Mouse (Mus musculus): ENCODE measurements at regions not wholly inside any gene's neighbourhood (a gene's known extent, or its start where the extent isn't known, plus 50 kb on each side); places are given as distances from the start of the nearest gene placed in this dataset.

DNA sequence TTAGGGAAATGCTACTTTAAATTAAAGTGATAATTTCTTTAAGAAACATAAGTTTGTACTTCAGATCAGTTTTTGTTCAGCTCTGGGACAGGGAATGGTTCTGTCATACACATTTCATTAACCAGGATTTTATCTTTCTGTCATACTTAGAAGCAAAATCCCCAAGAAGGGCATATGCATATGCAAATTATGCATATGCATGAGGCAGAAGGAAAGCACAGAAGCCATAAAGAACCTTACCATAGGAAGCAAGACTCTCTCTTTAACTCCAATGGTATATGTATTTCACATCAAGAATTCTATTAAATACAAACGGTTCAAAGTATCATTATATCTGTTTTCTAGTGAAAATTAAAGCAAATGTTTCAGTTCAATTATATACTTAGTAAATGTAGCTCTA is 381.5 kb downstream of the Kcnj3 start:
- no peak overlapping the region for H3K4me3 ChIP-seq (ENCODE audit: insufficient read depth in 1 of 2, low read depth in 1 of 2, low read length in 2 of 2, poor library complexity in 1 of 2, severe bottlenecking in 1 of 2)
- no peak overlapping the region for H3K9ac ChIP-seq (ENCODE audit: insufficient read depth, low read depth, low read length, poor library complexity, severe bottlenecking)
- no peak overlapping the region for H3K27ac ChIP-seq (ENCODE audit: insufficient read depth, low read depth, low read length, poor library complexity, severe bottlenecking)
- no peak for DNase-seq (ENCODE audit: low read depth, low spot score)
- in situ Hi-C loops (cut with MboI; ENCODE audit: low sequenced_read_pairs in 2 of 2, unreplicated experiment in 2 of 2): no loop called here
- no peaks in the 10 kb centered on the region for H3K36me3 ChIP-seq (ENCODE audit: control insufficient read depth, insufficient read depth, low read length, poor library complexity, severe bottlenecking)
- H3K9me3 ChIP-seq (ENCODE audit: control insufficient read depth, insufficient read depth, low read depth, low read length): no peaks in the 10 kb centered on the region
- no peaks in the 10 kb centered on the region for H3K4me1 ChIP-seq (ENCODE audit: control insufficient read depth in 2 of 2, insufficient read depth in 2 of 2, low read length in 2 of 2, poor library complexity in 1 of 2)
- TF ChIP-seq ZNF384 (IDR thresholded peaks at IDR 0.05; ENCODE audit: low read depth, low read length) (no peak), MAFK (IDR thresholded peaks at IDR 0.05; ENCODE audit: insufficient read depth, low read depth, low read length) (no peak)

DNA sequence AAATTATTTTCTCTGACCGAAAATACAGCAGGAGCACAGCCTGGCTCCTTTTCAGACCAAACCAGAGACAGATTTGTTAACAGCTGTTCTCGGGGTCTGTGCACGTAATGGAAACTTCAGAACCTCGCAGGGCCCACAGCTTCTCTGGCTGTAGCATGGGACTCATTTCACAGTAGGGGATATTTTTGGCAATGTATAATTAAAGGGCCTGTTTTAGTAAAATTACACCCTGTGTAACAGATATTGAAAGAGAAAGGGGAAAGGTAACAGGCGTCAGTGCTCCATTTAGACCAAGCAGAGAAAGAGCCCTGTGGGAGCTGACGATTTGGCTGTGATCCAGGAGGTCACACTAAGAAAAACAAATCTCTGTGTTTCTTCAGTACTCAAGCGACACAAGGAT is 382.4 kb downstream of the Kcnj3 start:
- no peak for TF ChIP-seq ZC3H11A (IDR thresholded peaks at IDR 0.05; ENCODE audit: borderline replicate concordance, low read depth, low read length)
- no peaks in the 10 kb centered on the region for H3K4me1 ChIP-seq (ENCODE audit: control insufficient read depth in 2 of 2, insufficient read depth in 2 of 2, low read length in 2 of 2, poor library complexity in 1 of 2)
- no peak overlapping the region for H3K9ac ChIP-seq (ENCODE audit: insufficient read depth, low read depth, low read length, poor library complexity, severe bottlenecking)
- DNase-seq (ENCODE audit: low read depth, low spot score): no peak
- in situ Hi-C loops (cut with MboI; ENCODE audit: low sequenced_read_pairs in 2 of 2, unreplicated experiment in 2 of 2): no loop called here
- no peak overlapping the region for H3K4me3 ChIP-seq (ENCODE audit: insufficient read depth in 1 of 2, low read depth in 1 of 2, low read length in 2 of 2, poor library complexity in 1 of 2, severe bottlenecking in 1 of 2)
- H3K36me3 ChIP-seq (ENCODE audit: control insufficient read depth, insufficient read depth, low read length, poor library complexity, severe bottlenecking): no peaks in the 10 kb centered on the region
- H3K9me3 ChIP-seq (ENCODE audit: control insufficient read depth, insufficient read depth, low read depth, low read length): no peaks in the 10 kb centered on the region
- H3K27ac ChIP-seq (ENCODE audit: insufficient read depth, low read depth, low read length, poor library complexity, severe bottlenecking): no peak overlapping the region

DNA sequence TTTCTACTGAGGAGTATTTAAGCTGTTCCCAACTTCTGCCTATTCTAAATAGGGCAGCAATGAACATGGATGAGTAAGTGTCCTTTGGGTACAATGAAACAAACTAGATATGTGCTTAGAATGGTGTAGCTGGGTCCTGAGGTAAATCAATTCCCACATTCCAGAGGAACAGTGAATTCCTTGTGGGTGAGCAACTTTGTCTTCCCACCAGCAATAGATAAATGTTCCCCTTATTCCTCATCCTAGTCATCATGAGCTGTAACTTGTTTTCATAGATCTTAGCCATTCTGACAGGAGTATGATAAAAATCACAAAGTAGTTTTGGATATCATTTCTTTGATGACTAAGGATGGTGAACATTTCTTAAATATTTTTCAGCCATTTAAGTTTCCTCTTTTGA is 387.0 kb downstream of the Kcnj3 start:
- TF ChIP-seq CHD2 (IDR thresholded peaks at IDR 0.05; ENCODE audit: low read depth, low read length) (no peak), MAFK (IDR thresholded peaks at IDR 0.05; ENCODE audit: insufficient read depth, low read depth, low read length) (no peak), ZNF384 (IDR thresholded peaks at IDR 0.05; ENCODE audit: low read depth, low read length) (no peak), ZC3H11A (IDR thresholded peaks at IDR 0.05; ENCODE audit: borderline replicate concordance, low read depth, low read length) (no peak), HCFC1 (IDR thresholded peaks at IDR 0.05; ENCODE audit: borderline replicate concordance, insufficient read depth, low read length) (no peak)
- Histone ChIP-seq H3K27ac (ENCODE audit: insufficient read depth, low read depth, low read length, poor library complexity, severe bottlenecking) (no peak overlapping the region), H3K9ac (ENCODE audit: insufficient read depth, low read depth, low read length, poor library complexity, severe bottlenecking) (no peak overlapping the region), H3K4me3 (ENCODE audit: insufficient read depth in 1 of 2, low read depth in 1 of 2, low read length in 2 of 2, poor library complexity in 1 of 2, severe bottlenecking in 1 of 2) (no peak overlapping the region), H3K9me3 (ENCODE audit: control insufficient read depth, insufficient read depth, low read depth, low read length) (no peaks in the 10 kb centered on the region), H3K4me1 (ENCODE audit: control insufficient read depth in 2 of 2, insufficient read depth in 2 of 2, low read length in 2 of 2, poor library complexity in 1 of 2) (no peaks in the 10 kb centered on the region), H3K36me3 (ENCODE audit: control insufficient read depth, insufficient read depth, low read length, poor library complexity, severe bottlenecking) (no peaks in the 10 kb centered on the region)
- no peak for DNase-seq (ENCODE audit: low read depth, low spot score)
- in situ Hi-C loops (cut with MboI; ENCODE audit: low sequenced_read_pairs in 2 of 2, unreplicated experiment in 2 of 2): no loop called here

DNA sequence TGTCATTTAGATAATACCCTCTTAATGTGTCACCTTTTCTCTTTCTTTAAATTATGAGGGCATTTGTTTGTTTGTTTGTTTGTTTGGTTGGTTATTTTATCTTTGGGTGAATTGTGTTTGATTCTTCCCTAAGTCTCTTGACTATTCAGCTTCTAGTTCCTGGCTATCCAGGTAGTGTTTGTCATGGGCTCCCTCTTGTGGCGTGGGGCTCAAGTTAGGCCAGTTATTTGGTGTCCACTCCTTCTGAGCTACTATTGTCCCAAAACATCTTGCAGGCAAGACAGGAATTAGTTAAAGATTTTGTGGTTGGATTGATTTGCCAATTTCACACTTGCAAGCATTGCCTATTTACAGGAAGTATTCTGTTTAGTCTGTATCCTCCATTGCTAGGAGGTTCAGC is 405.8 kb downstream of the Kcnj3 start:
- H3K4me1 ChIP-seq (ENCODE audit: control insufficient read depth in 2 of 2, insufficient read depth in 2 of 2, low read length in 2 of 2, poor library complexity in 1 of 2): no peaks in the 10 kb centered on the region
- no peaks in the 10 kb centered on the region for H3K36me3 ChIP-seq (ENCODE audit: control insufficient read depth, insufficient read depth, low read length, poor library complexity, severe bottlenecking)
- H3K9me3 ChIP-seq (ENCODE audit: control insufficient read depth, insufficient read depth, low read depth, low read length): no peaks in the 10 kb centered on the region
- no peak overlapping the region for H3K9ac ChIP-seq (ENCODE audit: insufficient read depth, low read depth, low read length, poor library complexity, severe bottlenecking)
- no peak overlapping the region for H3K27ac ChIP-seq (ENCODE audit: insufficient read depth, low read depth, low read length, poor library complexity, severe bottlenecking)
- in situ Hi-C loops (cut with MboI; ENCODE audit: low sequenced_read_pairs in 2 of 2, unreplicated experiment in 2 of 2): no loop called here
- H3K4me3 ChIP-seq (ENCODE audit: insufficient read depth in 1 of 2, low read depth in 1 of 2, low read length in 2 of 2, poor library complexity in 1 of 2, severe bottlenecking in 1 of 2): no peak overlapping the region
- TF ChIP-seq HCFC1 (IDR thresholded peaks at IDR 0.05; ENCODE audit: borderline replicate concordance, insufficient read depth, low read length) (no peak), ZNF384 (IDR thresholded peaks at IDR 0.05; ENCODE audit: low read depth, low read length) (no peak), MAFK (IDR thresholded peaks at IDR 0.05; ENCODE audit: insufficient read depth, low read depth, low read length) (no peak), CHD2 (IDR thresholded peaks at IDR 0.05; ENCODE audit: low read depth, low read length) (no peak), ZC3H11A (IDR thresholded peaks at IDR 0.05; ENCODE audit: borderline replicate concordance, low read depth, low read length) (no peak)
- peak; percentile 24 for DNase-seq (ENCODE audit: low read depth, low spot score)

DNA sequence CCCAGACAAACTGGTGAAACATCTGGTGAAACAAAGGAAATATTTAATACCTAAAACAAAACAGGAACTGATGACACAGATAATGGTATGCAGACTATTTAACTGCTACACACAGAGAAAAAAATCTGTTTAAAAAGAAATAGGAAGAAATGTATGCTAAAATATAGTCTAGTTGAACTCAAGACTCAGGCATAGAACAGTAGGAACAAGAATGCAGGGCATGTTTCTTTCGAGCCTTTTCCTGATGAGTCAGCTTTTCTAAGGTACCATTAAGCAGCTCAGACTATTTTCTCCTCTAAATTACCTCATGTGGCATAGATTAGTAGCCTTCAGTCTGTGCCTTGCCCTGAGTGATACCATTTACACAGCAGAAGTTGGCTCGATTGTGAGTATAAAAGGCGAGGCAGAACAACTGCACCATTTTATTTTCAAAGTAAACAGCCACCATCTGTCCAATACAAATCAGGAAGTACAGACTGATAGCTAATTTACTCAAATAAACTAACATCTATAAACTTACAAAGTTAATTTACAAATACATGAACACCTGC is 411.1 kb downstream of the Kcnj3 start:
- Histone ChIP-seq H3K36me3 (ENCODE audit: control insufficient read depth, insufficient read depth, low read length, poor library complexity, severe bottlenecking) (no peaks in the 10 kb centered on the region), H3K4me1 (ENCODE audit: control insufficient read depth in 2 of 2, insufficient read depth in 2 of 2, low read length in 2 of 2, poor library complexity in 1 of 2) (no peaks in the 10 kb centered on the region), H3K4me3 (ENCODE audit: insufficient read depth in 1 of 2, low read depth in 1 of 2, low read length in 2 of 2, poor library complexity in 1 of 2, severe bottlenecking in 1 of 2) (no peak overlapping the region), H3K9me3 (ENCODE audit: control insufficient read depth, insufficient read depth, low read depth, low read length) (no peaks in the 10 kb centered on the region), H3K9ac (ENCODE audit: insufficient read depth, low read depth, low read length, poor library complexity, severe bottlenecking) (no peak overlapping the region), H3K27ac (ENCODE audit: insufficient read depth, low read depth, low read length, poor library complexity, severe bottlenecking) (no peak overlapping the region)
- TF ChIP-seq ZNF384 (IDR thresholded peaks at IDR 0.05; ENCODE audit: low read depth, low read length) (no peak), MAFK (IDR thresholded peaks at IDR 0.05; ENCODE audit: insufficient read depth, low read depth, low read length) (peak; percentile 73)
- in situ Hi-C loops (cut with MboI; ENCODE audit: low sequenced_read_pairs in 2 of 2, unreplicated experiment in 2 of 2): no loop called here
- no peak for DNase-seq (ENCODE audit: low read depth, low spot score)
